Mouse (Mus musculus) layer of hippocampus, postnatal 36 days (tissue): ENCODE measurements at regions not wholly inside any gene's neighbourhood (a gene's known extent, or its start where the extent isn't known, plus 50 kb on each side); places are given as distances from the start of the nearest gene placed in this dataset.

Experiments
- DNase-seq, 2 experiments: peaks; one replicate each; pipeline ENCODE4 v3.0.0; 2022

DNA sequence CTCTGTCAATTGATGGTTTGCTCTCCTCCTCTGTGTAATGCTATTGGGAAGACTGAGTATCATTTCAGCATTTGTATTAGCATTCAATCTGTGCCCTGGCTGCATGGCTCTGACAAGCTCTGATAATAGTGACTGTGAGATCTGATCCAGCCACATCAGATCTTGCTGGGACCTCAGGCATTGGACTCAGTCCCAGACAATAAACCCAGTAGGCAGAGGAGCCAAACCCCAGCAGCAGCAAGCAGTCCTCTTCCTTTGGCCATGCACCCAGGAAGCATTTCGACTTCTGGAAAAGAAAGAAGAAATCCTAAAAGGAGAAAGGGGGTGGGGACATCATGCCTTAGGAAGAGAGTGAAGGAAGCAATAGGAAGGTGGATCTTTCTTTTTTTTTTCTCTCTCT lies 205.8 kb upstream of the Onecut1 start:
- no peak for DNase-seq

GRCm38 (mm10) chr9:74656392-74656791 lies 205.3 kb upstream of the Onecut1 start:
- DNase-seq = no peak

- DNase-seq = no peak
Observed at GRCm38 (mm10) chr9:74671356-74671952, 190.3 kb upstream of the Onecut1 start.

DNA sequence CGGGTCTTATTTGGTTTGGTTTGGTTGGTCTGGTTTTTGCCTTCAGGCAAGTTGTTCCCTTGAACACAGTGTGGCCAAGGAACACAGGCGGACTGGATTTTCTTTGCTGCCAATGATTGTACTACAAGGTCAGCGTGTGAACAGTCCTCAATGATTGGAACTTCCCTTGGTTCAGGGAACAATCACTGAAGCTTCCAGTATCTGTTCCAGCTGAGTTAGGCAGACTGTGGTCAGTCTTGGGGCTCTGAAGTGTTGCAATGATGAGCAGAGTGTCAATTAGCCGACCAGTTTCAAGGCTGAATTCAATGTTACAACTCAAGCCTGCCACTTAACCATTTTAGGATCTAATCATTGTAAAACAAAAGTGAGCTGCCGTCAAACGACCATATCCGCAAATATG lies 189.5 kb upstream of the Onecut1 start:
- DNase-seq = no peak

DNA sequence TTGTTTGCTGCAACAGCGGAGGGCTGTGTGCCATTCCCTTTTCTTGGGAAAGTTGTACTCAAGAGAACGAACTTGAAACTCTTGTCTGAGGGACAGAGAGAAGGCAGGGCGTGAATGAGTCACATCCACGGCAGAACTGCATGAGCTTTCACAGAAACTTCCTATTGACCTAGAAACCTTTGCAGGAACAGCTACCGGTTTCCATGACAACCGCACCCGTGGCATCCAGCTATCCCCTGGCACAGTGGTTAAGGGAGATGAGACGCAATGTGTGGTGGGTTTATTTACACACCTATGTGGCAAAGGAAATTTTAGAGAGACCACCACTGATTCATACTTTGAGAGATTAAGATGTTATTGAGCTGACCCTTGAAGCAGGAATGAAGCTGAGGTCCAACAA lies 163.5 kb upstream of the Onecut1 start:
- DNase-seq = no peak

DNA sequence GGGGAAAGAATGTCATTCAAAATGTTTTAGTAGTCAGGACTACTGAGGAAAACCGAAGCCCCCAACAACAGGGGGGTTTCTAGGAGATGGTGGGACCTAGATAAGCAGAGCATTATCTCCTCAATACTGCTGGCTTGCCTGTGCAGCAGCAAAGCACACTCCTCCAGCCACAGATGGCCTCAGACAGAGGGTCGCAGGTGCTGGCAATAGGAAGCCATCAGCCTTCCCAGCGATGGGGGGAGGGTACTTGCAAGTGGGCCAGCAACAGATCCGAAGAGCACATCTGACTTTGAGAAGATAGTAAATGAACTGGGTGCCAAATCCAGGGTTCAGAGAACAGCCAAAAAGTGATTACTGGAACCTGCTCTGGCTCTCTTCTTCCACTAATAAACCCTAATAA lies 156.0 kb upstream of the Onecut1 start:
- no peak for DNase-seq

DNA sequence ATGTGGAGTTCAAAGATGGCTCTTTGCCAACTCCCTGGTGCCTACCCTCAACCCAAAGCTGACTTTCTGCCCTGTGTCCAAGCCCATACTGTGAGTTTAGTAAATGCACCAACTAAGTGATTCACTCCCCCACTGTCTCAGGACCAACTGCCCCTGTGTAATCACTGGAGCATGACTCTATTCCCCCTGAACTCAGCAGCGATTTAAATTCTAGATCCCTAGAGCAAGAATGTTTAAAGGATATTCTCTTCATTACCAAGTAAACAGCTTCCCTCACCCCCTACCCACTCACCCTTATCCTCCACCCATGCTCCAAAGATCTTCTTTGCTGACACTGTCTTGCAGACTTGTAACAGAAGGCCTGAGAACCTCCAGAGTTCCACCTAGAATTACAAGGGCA lies 154.1 kb upstream of the Onecut1 start:
- no peak for DNase-seq

- no peak for DNase-seq
Observed at GRCm38 (mm10) chr9:74711698-74712097, 150.0 kb upstream of the Onecut1 start.

DNA sequence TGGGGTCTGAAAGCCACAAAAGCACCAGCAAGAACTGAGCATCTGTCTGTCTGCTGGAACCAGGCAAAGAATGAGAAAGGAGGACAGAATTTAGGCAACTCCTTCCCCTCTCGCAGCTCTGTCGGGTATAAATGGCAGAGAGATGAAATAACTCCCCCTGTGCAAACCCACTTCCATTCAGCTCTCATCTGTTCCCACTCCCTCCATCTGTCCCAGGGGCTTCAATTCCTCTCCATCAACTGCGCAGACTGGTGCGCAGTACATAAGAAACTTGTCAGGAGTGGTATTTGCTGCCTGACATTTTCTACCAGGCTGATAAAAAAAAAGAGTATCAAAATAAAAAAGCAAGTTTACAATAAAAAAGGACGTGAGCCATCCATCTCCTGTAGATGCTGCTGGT lies 129.3 kb upstream of the Onecut1 start:
- DNase-seq = peak; percentile 21 to 23

- DNase-seq = no peak
Observed at GRCm38 (mm10) chr9:74741949-74742348, 119.8 kb upstream of the Onecut1 start.

GRCm38 (mm10) chr9:74747886-74748285 lies 113.8 kb upstream of the Onecut1 start:
- peak; percentile 17 to 21 for DNase-seq

GRCm38 (mm10) chr9:74758025-74758424 lies 103.7 kb upstream of the Onecut1 start:
- no peak for DNase-seq

DNA sequence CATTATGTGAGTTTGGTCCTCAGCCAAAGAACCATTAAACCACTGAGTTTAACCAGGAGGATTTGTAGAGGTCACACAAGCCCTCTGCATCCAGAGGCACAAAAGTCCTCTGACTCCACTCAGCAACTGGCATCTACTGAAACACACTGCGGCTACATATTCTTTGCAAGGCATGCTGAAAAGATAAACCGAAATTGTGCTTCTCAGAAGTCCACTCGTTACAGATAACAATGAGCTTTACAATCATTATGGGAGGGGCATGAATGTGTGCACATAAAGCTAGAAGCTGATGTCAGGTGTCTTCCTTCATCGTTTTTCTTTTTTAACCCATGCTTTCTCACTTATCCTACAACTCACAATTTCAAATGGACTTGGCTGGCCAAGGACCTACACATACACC lies 102.8 kb upstream of the Onecut1 start:
- no peak for DNase-seq

- DNase-seq = no peak
Observed at GRCm38 (mm10) chr9:74780419-74780818, 81.3 kb upstream of the Onecut1 start.

DNA sequence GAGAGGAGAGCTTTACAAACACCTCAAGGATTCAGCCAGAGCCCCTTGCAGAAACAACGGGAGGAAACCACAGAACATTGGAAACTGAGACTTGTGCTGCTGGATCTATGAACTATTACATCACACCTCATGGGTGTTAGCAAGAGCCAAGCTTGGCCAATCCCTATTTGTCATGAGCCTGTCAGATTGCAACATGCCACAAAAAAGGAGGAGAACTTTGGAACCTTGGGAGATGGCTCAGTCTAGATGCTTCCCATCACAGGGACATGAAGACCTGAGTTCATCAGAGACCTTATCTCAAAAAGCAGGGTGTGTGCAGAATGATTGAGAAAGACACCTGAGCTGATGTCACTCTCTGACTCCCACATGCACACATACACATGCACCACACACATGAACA lies 68.3 kb upstream of the Onecut1 start:
- DNase-seq = no peak

- no peak for DNase-seq
Observed at GRCm38 (mm10) chr9:74795994-74796393, 65.7 kb upstream of the Onecut1 start.

- no peak for DNase-seq
Observed at GRCm38 (mm10) chr9:74797272-74797844, 64.4 kb upstream of the Onecut1 start.

- no peak for DNase-seq
Observed at GRCm38 (mm10) chr9:74801091-74801490, 60.6 kb upstream of the Onecut1 start.

- no peak for DNase-seq
Observed at GRCm38 (mm10) chr9:74811437-74811836, 50.3 kb upstream of the Onecut1 start.
